Mouse (Mus musculus) gastrocnemius, adult 8-10 months (tissue): ENCODE results near the gene Atp6v0c. TPM values are rescaled to one million over a fixed set of nuclear protein-coding genes. Genes with fewer than 3 reads are reported as not detected.

Experiments used
- DNase-seq, 2 experiments: peaks; one replicate each; pipeline ENCODE4 v3.0.0; 2022; ENCODE audit warnings: low spot score in 2 of 2
- total RNA-seq, 4 experiments: library from RNA; stranded (reverse); gene quantifications; 2 replicates each; pipeline ENCODE4 v1.2.4; 2022

Gene Atp6v0c
- 100 to 1,000 TPM; 152 to 173 (median 158) TPM for total RNA-seq

DNA sequence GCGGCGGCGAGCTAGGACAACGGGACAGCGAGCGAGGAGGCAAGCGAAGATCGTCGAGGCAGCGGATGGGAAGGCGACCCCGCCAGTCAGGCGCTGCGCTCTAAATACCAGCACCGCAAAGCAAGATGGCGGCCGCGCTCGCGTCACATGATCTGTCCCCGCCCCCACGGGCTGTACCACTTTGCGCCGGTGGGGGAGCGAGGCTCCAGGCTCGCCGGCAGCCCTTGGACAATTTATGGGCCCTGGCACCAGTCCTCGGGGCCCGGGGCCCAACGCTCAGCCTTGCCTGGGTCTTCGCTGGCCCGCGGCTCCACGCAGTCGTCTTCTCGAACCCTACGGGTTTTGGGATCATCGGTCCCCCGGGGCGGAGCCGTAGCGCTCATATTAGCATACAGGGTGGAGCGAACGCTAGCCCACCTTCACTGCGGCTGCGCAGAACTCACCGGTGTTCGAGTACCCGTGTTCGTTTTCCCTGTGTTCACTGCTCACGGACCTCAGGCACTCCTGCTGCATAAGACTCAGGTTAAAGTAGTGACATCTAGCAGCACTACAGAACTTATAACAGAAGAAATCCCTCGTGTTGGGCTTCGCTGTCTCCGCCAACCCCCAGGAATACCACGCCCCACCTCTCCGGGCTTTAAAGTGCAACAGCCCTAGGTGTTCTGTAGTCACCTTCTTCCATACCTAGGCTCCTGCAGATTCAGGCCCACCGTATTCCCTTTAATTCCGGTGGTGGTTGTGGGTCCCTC, at the start of gene Atp6v0c:
Atp6v0c (minus strand) TSS at position 386 of the 749 bp plus-strand sequence.
- DNase-seq: peak; percentile 92 to 95

DNA sequence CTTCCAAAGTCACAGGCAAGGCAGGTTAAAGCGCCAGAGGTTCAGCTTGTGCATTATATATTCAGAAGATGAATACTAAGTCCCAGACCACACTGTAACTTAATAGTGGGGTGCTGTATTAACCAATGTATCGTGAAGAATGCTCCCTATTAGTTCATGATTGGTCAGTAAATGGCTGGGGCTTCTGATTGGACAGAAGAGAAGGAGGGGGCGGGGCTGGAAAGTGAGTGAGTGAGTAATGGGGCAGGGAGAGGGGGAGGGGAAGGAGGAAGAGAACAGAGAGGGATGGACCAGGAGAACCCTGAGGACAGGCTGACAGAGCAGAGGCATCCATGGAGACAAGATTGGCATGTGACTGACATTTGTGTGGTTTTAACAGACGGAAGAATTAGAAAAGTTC, 47.3 kb upstream of the Atp6v0c start:
- DNase-seq: no peak

DNA sequence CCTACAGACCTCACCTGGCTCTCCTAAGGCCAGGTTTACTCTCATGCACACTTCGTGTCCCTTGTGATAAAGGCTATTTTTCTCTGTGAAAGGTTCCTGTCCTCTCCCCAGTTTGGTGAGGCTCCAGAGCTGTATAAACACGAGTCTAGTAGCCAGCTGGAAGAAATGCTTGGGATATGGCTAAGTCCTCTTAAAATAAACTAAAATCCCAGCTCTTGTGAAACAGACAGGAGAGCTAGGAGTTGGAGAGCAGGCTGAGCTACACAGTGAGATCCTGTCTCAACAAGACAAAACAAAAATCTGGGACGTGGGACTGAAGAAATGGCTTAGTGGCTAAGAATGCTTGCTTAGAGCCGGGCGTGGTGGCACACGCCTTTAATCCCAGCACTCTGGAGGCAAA, 43.7 kb upstream of the Atp6v0c start:
- DNase-seq: no peak

DNA sequence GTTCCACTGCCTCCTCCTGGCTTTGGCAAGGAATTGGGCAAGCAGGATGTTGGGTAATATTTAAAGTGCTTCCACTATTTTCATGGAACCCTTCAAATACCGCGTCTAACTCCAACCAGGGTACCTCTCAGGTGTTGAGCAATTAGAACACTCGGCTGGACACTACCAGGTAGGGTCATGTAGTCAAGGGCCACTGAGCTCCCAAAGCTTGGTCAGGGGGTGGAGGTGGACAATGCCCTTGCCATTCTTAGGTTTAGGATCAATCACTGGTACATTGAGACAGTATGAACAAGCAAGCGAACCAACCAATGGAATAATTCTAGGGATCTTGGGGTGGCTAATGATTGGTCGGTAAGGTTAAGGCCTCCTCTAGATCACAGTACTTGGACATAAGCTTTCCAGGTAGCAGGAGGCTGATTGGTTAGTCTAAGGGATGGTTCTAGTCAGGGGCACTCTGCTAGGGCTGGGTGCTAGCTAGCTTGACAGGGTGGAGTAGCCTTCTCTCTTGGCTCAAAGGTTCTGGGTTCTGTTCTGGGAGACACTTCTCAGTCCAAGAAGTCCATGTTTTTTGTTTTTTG, 43.0 kb upstream of the Atp6v0c start:
- no peak for DNase-seq

DNA sequence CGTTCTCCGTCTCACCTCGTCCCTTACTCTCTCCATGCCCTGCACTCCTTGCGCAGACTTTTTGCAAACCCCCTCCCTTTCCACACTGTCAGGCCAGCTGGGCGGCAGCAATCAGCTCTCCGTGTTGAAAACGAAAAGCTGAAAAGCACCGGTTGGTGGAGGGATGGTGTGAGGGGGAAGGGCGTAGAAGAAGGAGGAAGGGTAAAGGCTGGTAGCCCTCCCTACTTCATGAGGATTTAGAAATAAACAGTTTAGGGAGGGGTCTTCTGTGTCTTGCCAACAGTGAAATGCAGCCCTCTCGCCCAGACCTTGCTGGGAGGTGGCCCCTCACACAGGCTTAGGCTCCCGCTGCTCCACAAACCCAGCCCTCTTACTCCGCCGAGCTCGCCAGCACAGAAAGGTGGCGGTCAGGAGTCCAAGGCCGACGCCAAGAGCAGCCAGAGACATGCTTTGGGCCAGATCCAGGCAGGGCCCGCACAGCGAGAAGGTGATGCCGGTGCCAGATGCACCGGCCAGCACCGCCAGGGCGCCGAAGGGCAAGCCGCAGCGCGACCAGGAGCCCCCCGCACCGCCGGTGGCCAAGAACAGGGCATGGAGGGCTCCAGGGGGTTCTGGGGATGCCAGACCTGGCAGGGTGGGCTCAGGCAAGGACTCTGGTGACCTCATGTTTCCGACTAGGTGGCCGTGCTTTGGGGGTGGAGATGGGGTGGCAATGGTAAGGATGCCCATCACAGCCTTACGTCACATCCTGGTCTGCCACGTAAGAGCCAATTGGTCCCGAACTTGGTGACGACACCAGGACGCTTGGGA, 42.3 kb upstream of the Atp6v0c start:
- no peak for DNase-seq

DNA sequence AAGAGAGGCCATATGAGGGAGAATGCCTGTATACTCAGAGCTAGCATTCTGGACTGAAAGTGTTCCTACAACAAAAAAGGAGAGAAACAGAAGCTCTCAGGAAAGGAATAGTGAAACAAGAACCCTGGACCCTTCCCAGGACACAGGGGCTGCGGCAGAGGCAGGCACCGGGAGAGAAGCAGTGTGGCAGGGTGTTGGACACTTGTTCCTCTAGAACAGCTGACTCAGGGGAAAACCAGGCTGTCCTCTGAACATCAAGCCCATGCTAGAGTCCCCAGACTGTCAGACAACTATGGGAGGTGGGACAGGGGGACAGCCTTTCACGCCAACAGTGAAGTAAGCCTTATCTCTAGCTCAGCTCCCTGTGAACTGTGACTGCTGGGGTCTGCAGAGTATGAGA, 41.1 kb upstream of the Atp6v0c start:
- no peak for DNase-seq

DNA sequence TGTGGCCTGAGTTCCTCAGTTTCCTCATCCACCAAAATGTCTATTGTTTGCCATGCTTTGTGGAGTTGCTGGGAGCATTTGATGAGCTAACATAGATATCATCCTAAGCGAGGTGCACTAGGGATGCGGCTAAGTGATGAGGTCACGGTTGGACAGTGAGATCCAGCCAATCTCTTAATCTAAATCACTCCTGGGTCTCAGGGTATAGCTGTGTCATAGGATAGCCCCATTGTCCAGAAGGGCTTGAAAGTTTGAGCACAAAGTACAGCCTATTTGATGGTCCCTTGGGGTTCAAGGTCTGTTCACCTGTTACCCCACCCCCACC, 40.4 kb upstream of the Atp6v0c start:
- DNase-seq: no peak

DNA sequence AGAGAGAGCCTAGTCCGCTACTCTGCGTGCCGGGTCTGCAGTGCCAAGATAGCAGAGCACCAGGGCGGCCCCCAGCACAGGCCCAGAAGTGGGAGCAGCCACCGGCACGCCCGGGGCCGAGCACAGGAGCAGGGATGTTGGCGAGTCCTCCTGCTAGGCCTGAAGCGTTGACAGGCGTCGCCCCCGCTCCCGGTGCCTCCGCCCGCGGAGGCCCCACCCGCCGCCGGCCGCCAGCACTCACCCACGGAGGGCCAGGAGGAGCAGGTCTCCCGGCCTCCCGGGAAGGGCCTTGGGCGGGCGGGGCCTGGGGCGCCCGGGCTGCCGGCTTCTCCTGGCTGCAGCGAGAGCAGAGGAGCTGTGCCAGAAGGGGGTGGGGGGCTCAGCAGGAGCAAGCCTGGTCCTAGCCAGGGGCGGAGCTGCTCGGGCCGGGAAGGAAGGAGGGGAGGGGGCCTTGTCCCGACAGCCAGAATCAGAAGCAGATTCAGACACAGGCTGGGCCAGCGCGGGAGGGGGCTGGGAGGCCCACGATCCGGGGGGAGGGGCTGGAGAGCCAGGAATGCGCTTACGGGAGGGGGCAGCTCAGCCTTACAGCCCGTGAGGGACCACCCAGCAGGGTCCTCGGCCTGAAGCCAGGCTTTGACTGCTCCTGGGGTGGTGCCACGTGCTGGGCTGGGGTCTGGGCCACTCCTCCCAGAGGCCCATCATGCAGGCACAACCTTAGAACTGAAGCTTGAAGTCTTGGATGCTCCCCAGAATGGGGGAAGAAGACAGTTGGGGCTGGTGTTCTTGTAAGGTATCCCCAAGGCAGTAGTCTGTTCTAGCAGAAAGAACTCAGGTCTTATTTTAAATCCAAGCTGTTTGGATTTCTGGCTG, 39.8 kb upstream of the Atp6v0c start, which contains the start of gene Ntn3:
Ntn3 (minus strand) TSS at position 489 of the 873 bp plus-strand sequence.
- no peak for DNase-seq

DNA sequence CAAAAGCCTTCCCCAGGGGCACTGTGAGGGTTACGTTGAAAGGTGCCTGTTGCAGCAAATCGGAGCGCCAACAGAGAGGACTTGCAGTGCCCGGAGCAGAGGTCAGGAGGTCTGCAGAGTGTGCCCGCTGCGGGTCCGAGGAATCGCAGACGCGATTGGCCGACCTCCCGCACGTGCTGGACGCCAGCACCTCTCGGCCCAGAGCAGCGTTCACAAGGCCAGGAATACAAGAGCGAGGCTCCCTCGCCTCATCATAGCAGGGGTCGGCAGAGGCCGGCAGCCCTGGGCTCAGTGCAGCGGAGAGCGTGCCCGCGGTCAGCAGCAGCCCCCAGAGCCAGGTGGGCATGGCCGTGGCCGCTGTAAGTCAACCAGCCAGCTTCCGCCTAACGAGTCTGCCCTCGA, 39.1 kb upstream of the Atp6v0c start:
- no peak for DNase-seq

DNA sequence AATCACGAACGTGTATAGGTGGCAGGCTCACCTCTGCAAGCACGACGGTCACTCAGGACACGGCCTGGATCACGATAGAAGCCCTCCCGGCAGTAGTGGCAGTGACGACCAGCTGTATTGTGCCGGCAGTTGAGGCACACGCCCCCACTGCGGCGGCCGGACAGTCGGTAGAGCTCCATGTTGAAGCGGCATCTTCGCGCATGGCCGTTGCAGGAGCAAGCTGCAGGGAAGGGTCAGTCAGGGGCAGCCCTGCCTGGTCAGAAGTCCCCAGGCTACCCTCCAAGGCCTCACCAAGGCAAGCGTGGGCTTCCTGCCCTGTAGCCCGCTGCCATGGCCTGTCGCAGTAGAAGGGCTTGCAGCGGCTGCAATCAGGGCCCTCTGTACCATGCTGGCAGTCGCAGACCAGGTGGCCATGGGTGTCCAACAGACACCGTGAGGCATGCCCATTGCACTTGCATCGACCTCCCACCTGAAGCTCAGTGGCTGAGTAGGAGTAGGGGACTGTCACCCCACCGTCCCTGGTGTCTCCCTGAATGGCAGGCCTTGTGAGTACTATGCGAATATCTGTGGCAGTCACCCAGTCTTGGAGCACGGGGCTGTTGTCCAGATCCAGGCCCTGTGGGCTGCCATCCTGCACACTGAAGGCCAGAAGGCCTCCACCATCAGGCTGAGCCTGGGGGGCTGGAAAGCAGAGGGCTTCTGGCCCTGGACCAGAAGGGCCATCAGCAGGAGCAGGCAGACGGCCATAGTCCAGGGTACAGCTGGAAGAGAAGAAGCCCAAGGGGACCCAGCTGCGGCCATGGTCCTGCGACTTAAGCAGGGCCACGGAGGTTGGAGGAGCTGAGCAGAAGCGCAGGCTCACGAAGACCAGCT, 38.5 kb upstream of the Atp6v0c start:
- DNase-seq: no peak

DNA sequence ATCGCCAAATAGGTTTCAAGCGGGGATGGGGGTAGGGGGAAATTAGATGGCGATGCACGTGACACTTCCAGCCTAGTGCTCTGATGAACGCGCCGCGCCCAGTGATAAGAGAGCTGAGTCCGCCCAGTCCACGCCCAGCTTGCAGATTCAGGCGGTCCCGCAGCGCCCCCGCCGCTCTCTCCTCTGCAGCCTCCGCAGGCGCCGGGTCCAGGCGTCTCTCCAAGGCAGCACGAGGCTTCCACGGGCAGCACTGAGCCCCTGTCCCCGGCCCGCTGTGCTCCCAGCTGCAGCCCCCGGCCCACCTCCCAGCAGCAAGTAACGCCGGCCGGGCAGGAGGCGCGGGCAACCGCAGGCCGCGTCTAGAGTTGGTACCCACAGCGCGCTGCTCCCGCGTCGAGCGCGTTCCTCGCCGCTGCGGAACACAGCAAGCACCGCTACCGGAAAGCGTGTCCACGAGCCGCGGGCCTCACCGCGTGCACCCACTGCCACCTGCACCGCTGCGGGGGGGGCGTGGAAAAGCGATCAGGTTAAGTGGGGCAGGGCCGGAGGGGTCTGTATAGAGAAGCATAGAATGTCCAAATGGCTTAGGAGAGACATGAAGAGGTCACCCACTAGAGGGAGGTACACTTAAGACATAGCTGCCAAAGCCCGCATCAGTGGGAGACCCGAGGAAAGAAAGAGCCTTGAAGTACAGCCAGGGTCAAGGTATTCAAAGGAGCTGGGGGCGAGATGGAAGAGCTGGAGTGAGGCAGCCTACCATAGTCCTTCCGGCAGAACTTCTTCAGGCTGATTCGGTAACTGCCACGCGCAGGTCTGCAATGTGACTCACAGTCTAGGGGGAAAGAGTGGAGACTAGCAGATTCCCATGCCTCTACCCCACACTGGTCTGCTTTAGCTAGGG, 37.2 kb upstream of the Atp6v0c start:
- peak in 1 of 2 experiments; percentile 39 for DNase-seq

DNA sequence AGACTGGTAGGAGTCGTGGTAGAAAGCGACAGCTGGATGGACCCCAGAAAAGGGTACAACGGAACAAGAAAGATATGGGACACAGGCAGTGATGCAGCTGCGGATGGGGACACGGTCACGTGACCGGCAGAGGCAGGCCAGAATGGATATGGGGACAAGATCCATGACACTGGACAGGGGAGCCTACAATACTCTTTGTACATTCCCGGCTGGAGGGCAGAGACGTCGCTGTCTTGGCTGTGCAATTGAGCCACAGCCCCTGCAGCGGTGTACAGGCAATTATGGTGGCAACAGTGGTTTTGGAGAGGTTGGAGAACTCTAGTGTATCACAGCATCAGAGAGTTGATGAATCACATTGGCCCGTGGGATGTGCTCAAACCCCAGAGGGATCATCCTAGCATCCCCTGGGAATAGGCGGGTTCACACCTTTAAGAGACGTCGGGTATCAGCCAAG, 36.4 kb upstream of the Atp6v0c start:
- no peak for DNase-seq

DNA sequence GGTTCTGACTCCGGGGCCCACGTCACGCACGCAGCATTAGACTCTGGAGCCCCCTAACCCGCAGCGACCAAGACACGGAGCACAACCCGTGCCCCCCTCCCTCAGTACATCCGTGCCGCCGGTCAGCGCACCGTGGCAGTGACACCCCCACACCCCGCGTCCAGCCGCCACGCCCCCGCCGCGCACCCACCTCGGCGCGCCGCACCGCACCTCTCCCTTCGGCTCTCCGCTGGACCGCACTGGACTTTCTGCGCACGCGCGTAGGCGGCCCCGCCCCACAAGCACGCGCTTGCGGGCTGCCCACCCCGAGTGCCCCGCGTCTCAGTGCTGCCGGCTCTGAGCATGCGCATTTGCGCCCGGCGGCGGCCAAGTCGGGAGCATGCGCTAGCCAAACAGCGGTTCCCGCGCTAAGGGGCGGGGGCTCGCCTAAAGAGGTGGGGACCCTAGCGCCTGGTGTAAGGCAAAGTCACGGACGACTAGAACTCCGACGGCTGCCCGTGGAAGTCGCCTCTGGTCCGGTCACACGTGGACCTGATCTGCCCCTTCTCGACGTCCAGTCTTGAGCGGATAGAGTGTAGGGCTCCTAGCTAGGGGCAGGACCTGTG, 35.9 kb upstream of the Atp6v0c start, which contains the start of gene Tbc1d24:
Tbc1d24 (minus strand) TSS at position 279 of the 605 bp plus-strand sequence.
- peak; percentile 84 to 89 for DNase-seq

DNA sequence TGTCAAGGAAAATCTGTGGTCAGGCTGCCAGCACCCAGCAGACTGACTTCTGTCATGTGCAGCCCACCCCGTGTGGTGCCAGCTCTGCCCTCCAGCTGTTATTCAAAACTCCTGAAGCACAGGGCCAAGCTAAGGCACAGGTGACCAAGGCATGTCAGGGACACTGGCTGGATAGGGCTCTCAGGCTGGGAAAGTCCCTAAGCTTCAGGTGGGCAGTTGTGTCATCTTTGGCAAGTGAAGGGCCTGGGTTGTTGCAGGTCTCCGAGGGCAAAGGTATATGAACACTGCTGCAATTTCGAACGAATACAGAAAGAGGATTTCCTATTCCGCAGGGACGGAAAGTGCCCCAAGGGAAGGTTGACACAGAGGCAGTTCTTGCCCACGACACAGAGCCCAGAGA, 35.3 kb upstream of the Atp6v0c start:
- no peak for DNase-seq

DNA sequence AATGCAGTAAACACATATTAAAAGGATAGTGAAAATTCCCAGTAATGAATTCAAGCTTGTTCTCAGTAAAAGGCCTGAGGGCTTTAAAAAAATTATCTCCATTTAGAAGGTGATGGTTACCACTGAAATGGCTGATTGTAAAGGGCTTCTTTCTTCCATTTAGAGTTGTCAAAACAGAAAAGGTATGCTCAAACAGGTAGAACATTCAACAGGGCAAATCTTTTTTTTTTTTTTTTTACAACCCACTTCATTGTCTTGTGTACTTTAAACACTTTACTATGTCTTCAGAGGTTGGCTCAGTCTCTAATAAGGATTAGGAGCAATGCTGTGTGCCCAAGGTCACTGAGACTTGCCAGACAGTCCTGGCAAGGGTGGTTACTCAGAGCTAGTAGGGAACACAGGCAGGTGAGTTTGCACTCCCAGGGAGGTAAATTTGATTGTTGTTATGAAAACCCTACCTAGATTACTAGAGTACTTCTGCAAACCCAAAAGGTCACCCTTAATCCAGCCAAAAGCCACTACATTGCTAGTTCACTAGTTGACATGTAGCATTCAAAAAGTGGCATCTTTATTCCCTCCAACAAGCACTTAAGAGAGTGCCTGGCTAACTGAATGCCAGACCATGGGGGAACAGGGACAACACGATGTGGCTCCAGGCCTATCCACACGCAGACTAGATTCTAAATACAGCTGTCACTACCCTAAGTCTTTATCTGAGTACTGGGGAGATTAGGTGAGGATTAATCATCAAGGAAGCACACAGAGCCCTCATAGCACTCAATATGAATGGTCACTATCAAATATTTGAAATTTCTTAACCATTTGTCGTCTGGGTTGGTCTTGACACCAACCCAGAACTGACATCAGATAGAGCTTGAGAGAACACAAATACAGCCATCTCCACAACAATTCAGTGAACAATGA, 34.4 kb upstream of the Atp6v0c start:
- no peak for DNase-seq

DNA sequence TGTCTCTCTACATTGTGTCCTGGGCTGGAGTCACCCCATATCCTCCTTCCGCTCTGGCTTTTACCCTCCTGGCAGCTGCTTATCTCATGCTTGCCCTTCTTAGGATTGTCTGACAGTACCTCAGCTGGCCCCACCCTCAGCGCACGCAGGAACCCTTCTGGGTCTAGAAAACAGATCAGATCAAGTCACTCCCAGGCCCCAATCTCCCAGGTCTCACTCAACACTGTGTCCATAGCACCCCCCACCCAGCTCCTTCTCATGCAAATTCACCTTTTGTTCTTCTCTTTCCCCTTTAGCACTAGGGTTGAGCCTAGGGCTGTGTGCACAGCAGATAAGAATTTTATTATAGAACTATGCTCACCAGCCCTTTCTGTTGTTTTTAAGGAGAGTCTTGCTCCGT, 33.6 kb upstream of the Atp6v0c start:
- no peak for DNase-seq

DNA sequence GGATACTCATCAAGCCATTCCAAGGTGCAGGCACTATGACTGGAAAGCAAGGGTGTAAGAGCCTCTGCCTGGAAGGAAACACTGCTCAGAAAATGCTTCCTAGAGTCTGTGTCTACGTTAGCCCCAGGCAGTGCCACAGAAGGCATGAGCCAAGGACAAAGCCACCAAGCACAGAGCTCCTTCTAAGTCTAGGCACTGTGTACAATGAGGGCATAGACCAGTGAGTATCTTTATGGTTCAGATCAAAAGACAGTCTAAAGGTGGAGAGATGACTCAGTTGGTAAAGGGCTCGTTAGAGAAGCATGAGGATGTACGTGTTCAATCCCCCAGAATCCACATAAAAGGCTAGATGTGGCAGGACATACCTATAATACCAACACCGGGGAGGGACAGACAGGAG, 31.6 kb upstream of the Atp6v0c start:
- no peak for DNase-seq

DNA sequence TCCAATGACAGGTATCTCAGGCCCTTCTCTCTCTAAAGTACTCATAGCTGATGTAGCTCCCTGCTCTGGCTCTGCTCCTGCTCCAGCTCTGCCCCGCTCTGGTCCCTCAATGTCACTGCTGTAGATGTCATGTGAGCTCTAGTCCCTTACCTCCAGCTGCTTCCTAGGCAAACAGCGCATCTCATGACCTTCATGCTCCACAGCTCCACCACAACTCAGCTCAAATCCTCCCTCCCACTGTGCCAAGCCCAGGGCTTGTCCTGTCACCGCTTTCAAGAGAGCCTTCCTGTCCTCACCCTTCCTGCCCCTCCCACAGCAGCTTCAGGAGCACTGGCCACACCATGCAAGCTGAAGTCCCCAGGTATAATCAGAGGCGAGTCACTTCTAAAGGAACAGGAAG, 30.2 kb upstream of the Atp6v0c start:
- DNase-seq: no peak
